Mouse (Mus musculus): ENCODE data around the gene Camta1.

The Camta1 gene

DNA sequence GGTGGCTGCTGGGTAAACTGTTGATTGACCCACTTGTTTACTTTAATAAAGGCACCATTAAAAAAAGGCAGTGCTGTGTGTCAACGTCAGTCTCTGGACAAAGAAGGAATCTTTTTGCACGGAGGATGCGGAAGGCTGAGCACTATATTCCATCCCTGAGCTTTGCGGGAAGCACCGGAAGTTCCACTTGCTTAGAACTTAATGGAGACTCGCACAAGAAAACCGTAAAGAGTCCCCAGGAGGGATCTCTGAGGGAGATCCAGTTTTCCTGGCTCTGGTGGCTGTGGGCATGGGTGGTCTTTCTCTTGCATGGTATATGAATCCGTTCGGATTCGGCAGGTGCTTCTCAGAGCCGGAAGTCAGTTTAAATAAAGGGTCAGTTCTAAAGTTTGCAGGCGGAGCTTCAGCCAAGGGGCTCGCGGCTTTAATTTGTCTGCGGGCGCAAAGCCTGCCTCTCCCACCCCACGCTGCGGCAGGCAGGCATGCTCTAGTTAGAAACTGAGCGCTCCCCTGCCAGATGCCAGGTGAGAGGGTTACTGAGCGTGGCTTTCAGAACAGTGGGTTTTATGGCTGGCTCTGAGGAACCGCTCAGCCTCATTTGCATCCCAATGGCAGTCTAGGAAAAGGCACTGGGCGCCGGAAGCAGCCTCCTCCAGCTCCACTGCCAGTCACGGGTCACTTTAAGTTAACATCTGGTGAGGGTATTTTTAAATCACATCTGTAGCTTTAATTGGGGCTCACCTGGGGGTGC is 474.8 kb downstream of the Camta1 start:
- DNase-seq (ENCODE audit: extremely low spot score), result peak; percentile 61

DNA sequence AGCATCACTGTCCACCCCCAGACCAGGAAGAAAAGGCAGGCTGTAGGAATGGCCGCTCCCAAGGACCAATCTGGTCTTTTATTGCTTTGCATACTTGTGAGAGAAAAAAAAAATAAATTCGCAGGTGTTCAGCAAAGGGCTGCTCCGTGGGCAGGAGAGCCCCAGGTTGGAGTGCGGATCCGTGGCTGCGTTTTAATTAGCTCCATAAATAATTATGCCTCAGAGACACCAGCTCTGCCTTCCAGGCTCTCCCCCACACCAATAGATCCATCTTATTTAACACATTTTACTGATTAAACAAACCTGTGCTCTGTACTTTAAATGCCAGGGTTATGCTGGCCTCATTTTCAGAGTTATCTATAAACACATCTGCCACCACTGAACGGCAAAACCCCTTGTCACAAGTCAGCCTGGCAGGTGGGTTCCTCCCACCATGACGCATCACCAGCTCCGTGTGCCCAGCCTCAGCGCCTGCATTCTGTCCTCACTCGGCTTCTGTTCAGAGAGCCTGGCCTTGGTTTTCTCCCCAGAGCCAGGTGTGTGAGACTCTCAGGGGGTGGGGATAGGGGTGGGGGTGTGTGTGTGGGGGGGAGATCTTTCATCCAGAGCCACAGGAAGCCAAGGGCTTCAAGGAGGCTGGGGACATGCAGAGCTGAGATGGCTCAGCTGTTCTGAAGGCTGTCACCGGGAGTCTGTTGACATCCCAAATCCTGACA is 475.5 kb downstream of the Camta1 start:
- DNase-seq (ENCODE audit: extremely low spot score), result no peak

DNA sequence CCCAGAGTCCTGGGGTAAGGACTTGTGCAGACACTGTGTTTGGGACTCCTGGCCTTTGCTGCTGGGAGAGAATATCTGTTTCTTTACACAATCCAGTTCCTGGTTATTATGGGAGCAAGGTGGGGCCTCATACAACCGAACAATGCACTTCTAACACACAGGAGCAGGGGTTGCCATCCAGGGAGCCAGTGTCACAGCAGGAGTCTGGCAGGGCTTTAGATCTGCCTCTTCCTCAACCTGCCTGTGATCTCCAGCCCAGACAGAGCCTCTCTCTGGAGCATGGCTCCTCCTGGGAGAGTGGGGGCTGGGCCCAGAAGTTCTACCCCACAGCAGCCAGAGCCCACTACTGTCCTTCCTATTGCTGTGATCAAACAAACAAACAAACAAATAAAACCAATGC is 483.9 kb downstream of the Camta1 start:
- no peak for DNase-seq (ENCODE audit: extremely low spot score)

GRCm38 (mm10) chr4:151376234-151376633 is 485.4 kb downstream of the Camta1 start:
- no peak for DNase-seq (ENCODE audit: extremely low spot score)

DNA sequence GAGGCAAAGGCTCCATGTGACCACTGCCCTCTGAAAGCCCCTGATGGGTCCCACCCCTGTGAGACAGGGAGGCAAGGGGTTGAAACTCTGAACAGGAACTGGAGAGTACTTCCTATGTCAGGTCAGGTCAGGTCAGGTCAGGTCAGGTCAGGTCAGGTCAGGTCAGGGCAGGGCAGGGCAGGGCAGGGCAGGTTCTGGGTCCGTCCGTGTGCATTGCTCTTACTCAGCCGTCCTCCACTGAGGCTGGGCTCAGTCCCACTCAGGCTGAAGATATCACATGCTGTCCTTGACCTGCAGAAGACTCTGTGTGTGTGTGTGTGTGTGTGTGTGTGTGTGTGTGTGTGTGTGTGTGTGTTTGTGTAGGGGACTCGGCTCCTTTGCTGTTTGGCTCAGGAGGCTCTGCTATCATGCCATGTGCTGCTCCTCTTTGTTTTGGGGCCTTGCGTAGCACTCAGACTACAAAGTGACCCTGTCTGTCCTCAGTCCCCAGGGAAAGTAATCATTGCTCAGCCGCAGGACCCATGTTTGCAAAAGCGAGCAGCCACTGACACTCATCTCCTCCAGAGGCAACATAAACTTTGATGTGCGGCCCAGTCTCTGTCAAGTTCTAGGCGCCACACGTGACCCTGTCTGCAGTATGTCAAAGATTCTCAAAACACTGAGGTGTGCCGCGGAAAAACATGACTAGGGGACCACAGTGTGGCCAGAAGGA is 488.7 kb downstream of the Camta1 start:
- no peak for DNase-seq (ENCODE audit: extremely low spot score)

- DNase-seq (ENCODE audit: extremely low spot score), result no peak
Observed at GRCm38 (mm10) chr4:151366941-151367545, 494.6 kb downstream of the Camta1 start.

DNA sequence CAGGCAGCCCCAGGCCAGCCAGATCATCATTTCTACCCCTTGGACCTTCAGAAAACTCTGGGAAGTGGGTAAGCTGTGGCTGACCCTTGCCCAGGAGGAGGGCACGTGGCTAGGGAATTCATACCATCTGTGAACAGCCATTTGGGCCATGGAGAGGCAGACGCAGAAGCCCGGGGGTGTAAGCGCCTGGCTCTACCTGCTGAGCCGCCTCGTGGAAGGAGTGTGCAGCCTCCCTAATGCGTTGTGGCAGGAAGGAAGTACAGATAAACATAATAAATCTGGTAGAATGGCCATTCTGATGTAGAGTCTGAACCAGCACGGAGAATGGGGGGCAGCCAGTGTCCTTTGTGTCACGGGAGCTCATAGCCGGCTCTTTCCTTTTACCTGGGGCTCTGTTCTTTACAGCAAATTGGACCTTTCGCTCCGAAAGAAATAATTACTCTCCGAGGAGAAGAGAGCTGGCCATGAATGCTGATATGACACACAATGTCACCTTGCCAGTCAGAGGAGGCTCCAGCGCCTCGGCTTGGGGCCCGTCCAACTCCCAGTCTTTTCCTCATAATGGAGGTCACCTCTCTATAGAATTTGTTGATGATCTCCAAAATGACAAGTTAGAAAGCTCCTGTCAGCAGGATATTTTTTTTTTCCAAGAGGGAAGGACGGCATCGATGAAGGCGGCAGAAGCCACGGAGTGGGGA is 500.6 kb downstream of the Camta1 start:
- DNase-seq (ENCODE audit: extremely low spot score), result no peak

- peak; percentile 28 for DNase-seq (ENCODE audit: extremely low spot score)
Observed at GRCm38 (mm10) chr4:151355505-151355904, 506.2 kb downstream of the Camta1 start.

GRCm38 (mm10) chr4:151352791-151353190 is 508.9 kb downstream of the Camta1 start:
- no peak for DNase-seq (ENCODE audit: extremely low spot score)

DNA sequence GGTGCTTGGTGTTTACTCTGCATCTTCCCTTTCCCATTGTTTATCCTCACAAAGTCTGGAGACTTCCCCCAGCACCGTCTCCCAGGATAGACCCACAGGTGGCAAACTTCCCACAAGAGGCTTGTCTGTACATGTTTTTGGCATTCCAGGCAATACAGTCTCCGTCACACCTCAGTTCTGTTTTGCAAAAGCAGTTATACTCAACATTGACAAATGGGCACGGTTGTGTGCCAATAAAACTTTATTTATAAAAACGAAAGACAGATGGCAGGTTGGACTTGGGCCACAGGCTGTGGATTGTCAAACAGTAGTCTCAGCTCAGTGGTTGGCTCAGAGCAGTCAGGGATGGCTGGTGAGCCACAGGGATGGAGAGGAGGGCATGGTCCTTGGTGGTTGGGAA is 509.4 kb downstream of the Camta1 start:
- no peak for DNase-seq (ENCODE audit: extremely low spot score)

- DNase-seq (ENCODE audit: extremely low spot score), result no peak
Observed at GRCm38 (mm10) chr4:151351757-151352156, 509.9 kb downstream of the Camta1 start.

GRCm38 (mm10) chr4:151347620-151348019 is 514.1 kb downstream of the Camta1 start:
- DNase-seq (ENCODE audit: extremely low spot score), result no peak

GRCm38 (mm10) chr4:151346673-151347072 is 515.0 kb downstream of the Camta1 start:
- no peak for DNase-seq (ENCODE audit: extremely low spot score)

DNA sequence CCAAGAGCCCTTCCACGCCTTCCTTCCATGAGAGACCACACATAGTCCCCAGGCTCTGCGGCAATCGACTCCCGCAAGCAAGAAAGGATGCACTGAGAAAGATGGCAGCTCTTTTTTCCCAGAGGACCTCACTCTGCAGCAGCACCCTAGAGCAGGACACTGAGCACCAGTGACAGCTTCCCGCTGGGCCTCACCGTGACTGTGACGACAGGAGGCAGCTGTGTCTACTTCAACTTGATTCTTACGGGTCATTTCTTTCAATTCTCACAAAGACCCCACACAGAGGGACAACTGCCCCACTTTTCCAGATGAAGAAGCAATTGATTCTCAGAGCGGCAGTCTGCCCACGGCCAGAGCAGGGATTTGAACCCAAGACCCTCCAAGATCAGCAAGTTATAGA is 516.9 kb downstream of the Camta1 start:
- no peak for DNase-seq (ENCODE audit: extremely low spot score)

- DNase-seq (ENCODE audit: extremely low spot score), result no peak
Observed at GRCm38 (mm10) chr4:151339421-151339820, 522.3 kb downstream of the Camta1 start.

GRCm38 (mm10) chr4:151338931-151339330 is 522.7 kb downstream of the Camta1 start:
- DNase-seq (ENCODE audit: extremely low spot score), result no peak

DNA sequence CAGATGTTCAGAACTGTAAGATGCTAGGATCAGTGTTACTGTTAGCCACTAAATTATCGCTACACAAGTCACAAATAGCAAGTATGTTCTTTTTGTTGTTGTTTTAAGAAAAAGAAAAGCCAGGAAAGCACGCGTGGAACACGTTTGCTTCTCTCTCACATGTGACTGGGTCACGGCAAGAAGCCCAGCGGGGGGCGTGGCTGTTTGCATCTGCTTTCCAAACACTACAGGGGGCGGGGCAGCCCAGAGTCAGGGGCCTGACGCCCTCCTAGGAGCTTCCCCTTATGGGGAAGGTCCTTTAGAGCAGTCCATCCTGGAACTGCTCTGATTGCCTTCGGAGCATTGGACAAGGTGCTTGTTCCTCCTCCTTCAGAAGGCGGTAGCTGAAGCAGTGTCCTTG is 524.1 kb downstream of the Camta1 start:
- no peak for DNase-seq (ENCODE audit: extremely low spot score)

DNA sequence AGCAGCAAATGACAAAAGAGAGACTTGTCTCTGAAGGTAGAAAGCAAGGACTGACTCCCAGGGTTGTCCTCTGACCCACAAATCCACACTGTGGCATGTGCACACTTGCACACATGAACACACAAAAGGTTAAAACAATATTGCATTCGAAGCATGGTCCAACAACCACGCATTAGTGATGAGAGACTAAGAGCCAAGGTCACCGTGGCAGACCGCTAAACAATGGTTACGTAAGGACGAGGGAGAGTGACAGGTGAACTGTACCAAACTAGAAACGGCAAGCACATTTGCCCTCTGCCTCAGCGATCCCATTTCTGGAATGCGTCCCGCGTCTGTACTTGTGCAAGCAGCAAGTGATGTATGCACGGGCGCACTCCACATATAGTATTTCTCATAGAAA is 525.3 kb downstream of the Camta1 start:
- DNase-seq (ENCODE audit: extremely low spot score), result no peak

GRCm38 (mm10) chr4:151334951-151335742 is 526.5 kb downstream of the Camta1 start:
- DNase-seq (ENCODE audit: extremely low spot score), result peak; percentile 72

- no peak for DNase-seq (ENCODE audit: extremely low spot score)
Observed at GRCm38 (mm10) chr4:151332074-151332849, 529.4 kb downstream of the Camta1 start.

All from embryo, embryonic 9.5 days (tissue).